Mouse (Mus musculus) C2C12 (cell line): ENCODE results near the gene Gm45837.

Experiments used
- CTCF ChIP-seq: IDR thresholded peaks from one replicate; pipeline ENCODE4 v1.5.1; 2011; ENCODE audit not compliant: control insufficient read depth, insufficient read depth, insufficient read length
- MAX ChIP-seq: IDR thresholded peaks from one replicate; pipeline ENCODE4 v1.6.1; 2011; ENCODE audit warnings: mild to moderate bottlenecking, control low read depth
- MYOD1 ChIP-seq: IDR thresholded peaks from one replicate; pipeline ENCODE4 v1.6.1; 2011; ENCODE audit warnings: low read depth; ENCODE audit not compliant: control insufficient read depth, insufficient read length
- USF1 ChIP-seq: IDR thresholded peaks from one replicate; pipeline ENCODE4 v1.6.1; 2011; ENCODE audit warnings: low read depth, mild to moderate bottlenecking, control low read depth, moderate library complexity

DNA sequence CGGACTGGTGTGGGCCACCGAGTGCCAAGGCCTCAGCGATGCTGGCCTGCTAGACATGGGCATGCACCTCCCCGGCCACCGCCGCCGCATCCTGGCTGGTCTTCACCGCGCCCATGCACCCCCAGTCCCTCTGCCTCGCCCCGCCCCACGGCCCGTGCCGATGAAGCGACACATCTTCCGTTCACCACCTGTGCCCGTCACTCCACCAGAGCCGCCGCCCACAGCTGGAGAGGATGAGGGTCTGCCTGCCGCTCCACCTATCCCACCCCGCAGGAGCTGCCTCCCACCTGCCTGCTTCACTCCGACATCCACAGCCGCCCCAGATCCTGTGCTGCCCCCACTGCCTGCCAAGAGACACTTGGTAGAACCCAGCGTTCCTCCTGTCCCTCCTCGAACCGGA, 37.6 kb upstream of the Gm45837 start:
- TF ChIP-seq USF1: no peak
- TF ChIP-seq CTCF: no peak
- peak; percentile 82 for TF ChIP-seq MYOD1
- TF ChIP-seq MAX: no peak
